Mouse (Mus musculus) midbrain, embryonic 12.5 days (tissue): Measurements from ENCODE around the gene Csnk1g2. TPM values are rescaled to one million over a fixed set of nuclear protein-coding genes. Genes with fewer than 3 reads are reported as not detected.
A peak's percentile ranks its signal among the peaks of the same experiment; 100 is the strongest.

Experiments
- ATAC-seq: fragments of 200-750 bp; cut with Nextera tagmentation; 2 replicates; pipeline ENCODE4 v1.8.0; 2017; ENCODE audit warnings: low read depth, moderate TSS enrichment, moderate library complexity; ENCODE audit not compliant: low FRiP score
- H3K27ac ChIP-seq: fragments of 300-500 bp; sonication (generic); replicated peaks from 2 replicates; pipeline ENCODE4 v1.5.1; 2016; ENCODE audit warnings: mild to moderate bottlenecking
- H3K27me3 ChIP-seq: fragments of 300-500 bp; sonication (generic); 2 replicates; pipeline ENCODE4 v1.6.1; 2016; ENCODE audit warnings: mild to moderate bottlenecking
- H3K36me3 ChIP-seq: fragments of 300-500 bp; sonication (generic); 2 replicates; pipeline ENCODE4 v1.6.1; 2016
- H3K4me1 ChIP-seq: fragments of 300-500 bp; sonication (generic); 2 replicates; pipeline ENCODE4 v1.6.1; 2016
- H3K4me2 ChIP-seq: fragments of 300-500 bp; sonication (generic); replicated peaks from 2 replicates; pipeline ENCODE4 v1.6.1; 2016; ENCODE audit warnings: mild to moderate bottlenecking, moderate library complexity
- H3K4me3 ChIP-seq: fragments of 300-500 bp; sonication (generic); 2 replicates; pipeline ENCODE4 v1.5.1; 2016; ENCODE audit warnings: mild to moderate bottlenecking
- H3K9ac ChIP-seq: fragments of 300-500 bp; sonication (generic); replicated peaks from 2 replicates; pipeline ENCODE4 v1.6.1; 2016; ENCODE audit warnings: mild to moderate bottlenecking, moderate library complexity
- H3K9me3 ChIP-seq: fragments of 300-500 bp; sonication (generic); 2 replicates; pipeline ENCODE4 v1.6.1; 2016; ENCODE audit warnings: mild to moderate bottlenecking
- WGBS: fragments of 180-500 bp; shearing (Covaris S2); methylation state at CpG from one replicate; pipeline ENCODE4 v1.1.7; 2016; 5-methylcytosine and 5-hydroxymethylcytosine counted together
- microRNA-seq: library from miRNA; unstranded; fragments of <30 nt; microRNA quantifications from one replicate; pipeline ENCODE4, GENCODE M21; 2017
- polyA plus RNA-seq: library from polyadenylated mRNA; unstranded; fragments of >200 nt; fragmentation: Nextera tagmentation; extraction: Ambion mirVana; gene quantifications from 2 replicates; pipeline ENCODE4 v1.2.1, GENCODE M21; 2016

Csnk1g2 gene
- polyA plus RNA-seq, 1 experiment from 2014 or later, result 180 TPM

DNA sequence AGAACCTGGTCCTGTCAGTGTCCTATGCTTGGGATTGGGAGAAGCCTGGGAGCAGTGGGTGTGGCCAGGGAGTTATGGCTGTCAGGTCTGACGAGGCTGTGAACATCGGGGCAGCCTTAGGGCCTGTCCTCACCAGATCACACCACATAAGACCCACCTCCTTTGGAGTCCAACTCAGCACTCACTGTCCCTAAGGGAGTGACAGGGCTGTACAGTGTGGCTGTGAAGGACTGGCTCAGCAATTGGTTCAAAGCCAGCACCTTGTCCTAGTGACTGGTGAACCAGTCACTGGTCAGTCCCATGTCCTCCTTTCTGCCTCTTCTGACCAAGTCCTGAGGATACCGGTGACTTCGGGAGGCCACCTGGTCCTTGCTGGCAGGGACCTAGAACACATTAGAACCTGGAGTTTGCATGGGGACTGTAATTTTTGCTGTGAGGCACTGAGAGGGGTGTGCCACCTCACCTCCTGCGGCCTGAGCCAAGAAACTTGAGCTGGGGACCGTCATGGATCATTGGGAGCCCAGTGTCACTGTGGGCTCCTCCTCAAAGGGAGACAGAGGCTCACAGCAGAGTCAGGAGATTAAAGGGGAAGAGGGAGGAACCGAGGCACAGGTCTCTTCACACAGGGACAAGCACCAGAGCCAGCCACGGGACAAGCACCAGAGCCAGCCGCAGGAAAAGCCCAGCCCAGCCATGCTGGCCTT lies 57.1 kb downstream of the Csnk1g2 start:
- Histone ChIP-seq H3K27me3 (no peaks in the 10 kb centered on the region), H3K4me3 (no peak overlapping the region), H3K9ac (no peak overlapping the region), H3K36me3 (peaks cover 16% of the 10 kb centered on the region), H3K4me2 (no peak overlapping the region), H3K4me1 (peaks cover 32% of the 10 kb centered on the region), H3K9me3 (no peaks in the 10 kb centered on the region), H3K27ac (peak overlapping the region; percentile 95; the same call in 1 of the 2 replicates)
- 57% methylated on average over 9 of the region's 9 CpGs for WGBS
- no peak for ATAC-seq

DNA sequence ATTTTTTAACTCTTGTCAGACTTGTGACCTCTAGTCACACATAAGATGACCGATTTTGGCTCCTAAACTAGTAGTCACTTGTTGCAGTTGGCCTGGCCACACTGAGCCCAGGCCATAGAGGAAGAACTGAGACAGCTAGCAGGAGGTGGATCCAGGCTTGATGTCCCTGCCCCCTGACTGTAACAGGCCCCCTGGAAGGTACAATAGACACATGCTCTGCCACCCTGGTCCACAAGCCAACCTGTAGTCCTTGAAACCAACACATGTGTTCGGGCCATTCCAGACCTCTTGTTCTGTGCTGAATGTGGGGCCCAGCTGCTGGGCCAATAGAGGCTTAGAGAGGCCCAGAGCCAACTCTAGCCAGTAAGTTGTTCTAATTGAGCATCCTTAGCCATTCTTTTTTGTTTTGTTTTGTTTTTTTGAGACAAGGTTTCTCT lies 57.6 kb downstream of the Csnk1g2 start:
- no peak overlapping the region for H3K4me2 ChIP-seq
- H3K9me3 ChIP-seq, result no peaks in the 10 kb centered on the region
- H3K4me3 ChIP-seq, result no peak overlapping the region
- ATAC-seq, result no peak
- no peaks in the 10 kb centered on the region for H3K27me3 ChIP-seq
- H3K9ac ChIP-seq, result no peak overlapping the region
- H3K27ac ChIP-seq, result no peak overlapping the region
- WGBS, result 82% methylated on average over 2 of the region's 2 CpGs
- peaks cover 26% of the 10 kb centered on the region for H3K4me1 ChIP-seq
- H3K36me3 ChIP-seq, result peaks cover 19% of the 10 kb centered on the region

DNA sequence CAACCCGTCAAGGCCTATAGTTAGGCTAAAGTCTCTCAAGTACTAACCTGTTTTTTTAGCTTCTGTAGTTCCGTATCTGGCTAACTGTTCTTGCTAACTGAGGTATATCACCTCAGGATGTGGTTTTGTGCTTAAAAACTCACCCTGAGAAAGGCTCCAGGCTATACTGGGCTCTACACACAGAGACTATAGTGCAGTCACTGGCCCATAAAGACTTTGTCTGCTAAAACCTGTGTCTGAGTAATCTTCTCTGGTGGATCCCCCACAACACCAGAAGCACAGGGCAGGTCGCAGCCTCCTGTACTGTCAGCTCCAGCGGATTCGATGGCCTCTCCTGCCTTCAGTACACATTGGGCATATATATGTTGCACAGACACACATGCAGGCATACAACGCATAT lies 59.4 kb downstream of the Csnk1g2 start:
- H3K27me3 ChIP-seq, result no peaks in the 10 kb centered on the region
- ATAC-seq, result no peak
- 95% methylated on average over 6 of the region's 6 CpGs for WGBS

DNA sequence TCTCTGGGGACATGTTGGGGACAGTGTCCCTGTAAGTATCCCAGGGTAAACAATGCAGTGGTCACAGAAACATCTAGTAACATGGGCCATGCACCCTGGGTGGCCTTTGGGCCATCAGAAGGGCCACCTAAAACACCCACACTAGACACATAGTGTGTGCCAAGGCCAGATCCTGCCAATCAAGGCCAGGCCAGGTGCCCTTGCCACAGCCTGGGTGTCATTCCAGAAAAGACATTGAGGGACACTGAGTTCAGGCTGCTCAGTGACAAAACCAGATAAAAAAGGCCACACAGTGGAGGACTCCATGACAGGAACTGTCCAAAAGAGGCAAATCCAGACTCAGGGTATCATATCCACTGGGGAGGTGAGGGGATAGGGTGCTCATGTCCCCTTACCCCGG lies 61.0 kb downstream of the Csnk1g2 start:
- Histone ChIP-seq H3K4me3 (no peak overlapping the region), H3K4me2 (no peak overlapping the region), H3K27ac (no peak overlapping the region), H3K27me3 (no peaks in the 10 kb centered on the region), H3K4me1 (peaks cover 8% of the 10 kb centered on the region), H3K9ac (no peak overlapping the region), H3K9me3 (no peaks in the 10 kb centered on the region), H3K36me3 (peaks cover 47% of the 10 kb centered on the region)
- no peak for ATAC-seq
- 97% methylated on average over 1 of the region's 1 CpGs for WGBS

More for the DNA sequence above, 59.4 kb downstream of the Csnk1g2 start:
- Histone ChIP-seq H3K36me3 (peaks cover 36% of the 10 kb centered on the region), H3K27ac (no peak overlapping the region), H3K4me1 (peaks cover 24% of the 10 kb centered on the region), H3K9me3 (no peaks in the 10 kb centered on the region), H3K4me2 (no peak overlapping the region), H3K9ac (no peak overlapping the region), H3K4me3 (no peak overlapping the region)

DNA sequence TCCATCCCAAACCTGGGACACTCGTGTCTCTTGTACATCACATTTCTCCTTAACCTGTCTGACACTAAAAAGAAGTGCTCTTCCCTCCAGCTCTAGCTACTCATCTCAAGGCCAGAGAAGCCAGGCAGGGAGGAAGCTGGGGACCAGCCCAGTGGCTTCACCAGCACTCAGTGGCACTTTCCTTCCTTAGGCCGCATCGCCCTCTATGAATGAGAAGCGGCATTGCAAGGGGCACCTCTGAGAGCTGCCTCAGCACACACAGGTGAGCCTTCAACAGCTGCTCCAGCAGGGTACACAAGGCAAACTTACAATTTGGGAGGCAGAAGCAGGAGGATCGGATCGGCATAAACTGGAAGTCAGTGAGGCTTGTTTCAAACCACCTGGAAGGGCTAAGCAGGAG lies 61.6 kb downstream of the Csnk1g2 start:
- no peak overlapping the region for H3K9ac ChIP-seq
- H3K4me1 ChIP-seq, result peaks cover 2% of the 10 kb centered on the region; the same call in 1 of the 2 replicates
- peaks cover 50% of the 10 kb centered on the region for H3K36me3 ChIP-seq
- no peaks in the 10 kb centered on the region for H3K27me3 ChIP-seq
- H3K27ac ChIP-seq, result no peak overlapping the region
- no peak for ATAC-seq
- H3K4me2 ChIP-seq, result no peak overlapping the region
- H3K9me3 ChIP-seq, result no peaks in the 10 kb centered on the region
- no peak overlapping the region for H3K4me3 ChIP-seq
- 53% methylated on average over 6 of the region's 6 CpGs for WGBS

DNA sequence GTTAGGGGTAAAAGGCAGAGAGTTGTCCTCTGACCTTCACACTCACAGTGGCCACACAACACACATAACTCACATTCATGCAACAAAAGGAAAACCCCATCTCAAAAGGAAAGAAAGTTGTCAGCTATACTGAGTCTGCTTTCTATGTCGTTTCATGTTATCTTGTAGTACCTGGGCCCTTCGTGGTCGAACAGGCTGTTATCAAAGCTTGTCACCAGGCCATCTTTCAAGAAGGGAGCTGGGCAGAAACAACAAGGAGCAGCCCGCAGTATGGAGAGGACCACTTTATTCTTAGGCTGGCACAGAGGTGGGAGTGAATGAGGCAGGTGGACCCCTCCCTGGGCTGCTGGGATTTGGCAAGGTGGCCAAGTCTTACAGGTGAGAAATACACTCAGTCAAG lies 62.3 kb downstream of the Csnk1g2 start:
- ATAC-seq, result no peak
- H3K27ac ChIP-seq, result no peak overlapping the region
- H3K4me3 ChIP-seq, result no peak overlapping the region
- 89% methylated on average over 4 of the region's 4 CpGs for WGBS
- no peaks in the 10 kb centered on the region for H3K9me3 ChIP-seq
- H3K36me3 ChIP-seq, result peaks cover 57% of the 10 kb centered on the region
- no peak overlapping the region for H3K4me2 ChIP-seq
- H3K4me1 ChIP-seq, result no peaks in the 10 kb centered on the region
- H3K9ac ChIP-seq, result no peak overlapping the region
- H3K27me3 ChIP-seq, result no peaks in the 10 kb centered on the region

DNA sequence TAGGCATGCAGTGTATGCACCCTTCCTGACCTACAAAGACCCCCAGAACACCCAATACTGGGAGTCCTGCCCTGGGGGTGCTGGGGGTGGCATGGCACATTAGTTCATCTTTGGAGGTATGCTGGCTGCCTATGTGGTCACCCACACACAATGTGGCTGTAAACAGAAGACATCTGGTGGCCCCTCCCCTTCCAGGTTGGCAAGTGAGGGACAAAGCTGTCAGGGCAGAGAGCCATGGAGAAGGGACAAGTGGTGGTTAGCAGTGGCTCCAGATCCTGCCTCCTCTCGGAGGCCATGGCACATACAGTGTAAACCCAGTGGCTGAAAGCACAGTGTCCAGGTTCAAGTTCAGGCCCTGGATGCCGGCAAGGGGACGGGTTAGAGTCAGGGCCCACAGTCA lies 64.0 kb downstream of the Csnk1g2 start:
- no peak overlapping the region for H3K4me2 ChIP-seq
- WGBS, result 92% methylated on average over 3 of the region's 3 CpGs
- H3K9ac ChIP-seq, result no peak overlapping the region
- H3K27ac ChIP-seq, result no peak overlapping the region
- no peaks in the 10 kb centered on the region for H3K9me3 ChIP-seq
- H3K36me3 ChIP-seq, result peaks cover 71% of the 10 kb centered on the region
- H3K4me1 ChIP-seq, result no peaks in the 10 kb centered on the region
- ATAC-seq, result no peak
- H3K4me3 ChIP-seq, result no peak overlapping the region
- H3K27me3 ChIP-seq, result no peaks in the 10 kb centered on the region

DNA sequence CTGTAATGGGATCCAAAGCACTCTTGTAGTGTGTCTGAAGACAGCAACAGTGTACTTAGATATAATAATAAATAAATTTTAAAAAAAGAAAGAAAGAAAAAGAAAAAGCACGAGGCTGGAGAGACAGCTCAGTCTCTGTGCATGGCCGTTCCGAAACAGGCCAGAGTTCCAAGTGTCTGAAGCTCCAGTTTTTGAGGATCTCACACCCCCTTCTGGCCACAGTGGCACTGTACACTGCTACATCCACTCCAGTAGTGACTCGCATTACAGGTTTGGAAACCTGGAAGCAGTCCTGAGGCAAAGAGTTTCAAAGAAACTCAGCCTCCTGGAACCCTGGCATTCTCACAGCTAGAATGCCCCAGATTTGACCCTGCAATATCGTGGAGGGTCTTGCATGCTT lies 65.2 kb downstream of the Csnk1g2 start:
- H3K36me3 ChIP-seq, result peaks cover 73% of the 10 kb centered on the region
- H3K9me3 ChIP-seq, result no peaks in the 10 kb centered on the region
- no peak overlapping the region for H3K9ac ChIP-seq
- H3K4me3 ChIP-seq, result no peak overlapping the region
- WGBS, result 45% methylated on average over 5 of the region's 5 CpGs
- no peaks in the 10 kb centered on the region for H3K27me3 ChIP-seq
- H3K4me2 ChIP-seq, result no peak overlapping the region
- ATAC-seq, result no peak
- no peak overlapping the region for H3K27ac ChIP-seq
- H3K4me1 ChIP-seq, result no peaks in the 10 kb centered on the region

Small RNA genes lying within 50 kb of the gene (microRNA-seq; reads per million reads assigned to microRNA genes)
- gene Mir6912, result not detected

Other genes starting within 250 kb of the Csnk1g2 start
- gene Mex3d, start 235.2 kb upstream of the Csnk1g2 start, polyA plus RNA-seq, result 18.4 and 19.7 TPM in 2 replicates
- 288 and 314 TPM in 2 replicates for gene Mbd3, start 223.3 kb upstream of the Csnk1g2 start, polyA plus RNA-seq
- 398 and 414 TPM in 2 replicates for gene Uqcr11, start 216.0 kb upstream of the Csnk1g2 start, polyA plus RNA-seq
- 185 and 191 TPM in 2 replicates for gene Tcf3, start 189.2 kb upstream of the Csnk1g2 start, polyA plus RNA-seq
- 2.8 and 3.2 TPM in 2 replicates for gene Onecut3, start 128.0 kb upstream of the Csnk1g2 start, polyA plus RNA-seq
- gene Atp8b3, start 83.7 kb upstream of the Csnk1g2 start, polyA plus RNA-seq, result 0.78 and 0.97 TPM in 2 replicates
- gene Rexo1, start 61.3 kb upstream of the Csnk1g2 start, polyA plus RNA-seq, result 36.5 and 37.3 TPM in 2 replicates
- gene Klf16, start 45.5 kb upstream of the Csnk1g2 start, polyA plus RNA-seq, result 6.1 and 6.2 TPM in 2 replicates
- gene Abhd17a, start 32.5 kb upstream of the Csnk1g2 start, polyA plus RNA-seq, result 104 and 105 TPM in 2 replicates
- 63.1 and 68.4 TPM in 2 replicates for gene Scamp4, start 20.0 kb upstream of the Csnk1g2 start, polyA plus RNA-seq
- gene Adat3, start 20.0 kb upstream of the Csnk1g2 start, polyA plus RNA-seq, result 7.8 and 8.7 TPM in 2 replicates
- 6.0 and 7.5 TPM in 2 replicates for gene Gm49322, start 16.8 kb upstream of the Csnk1g2 start, polyA plus RNA-seq
- 82.7 and 95.3 TPM in 2 replicates for gene Btbd2, start 34.2 kb downstream of the Csnk1g2 start, polyA plus RNA-seq
- 83.6 and 86.5 TPM in 2 replicates for gene Mknk2, start 55.3 kb downstream of the Csnk1g2 start, polyA plus RNA-seq
- gene Mob3a, start 79.1 kb downstream of the Csnk1g2 start, polyA plus RNA-seq, result 60.4 and 67.0 TPM in 2 replicates
- gene Izumo4, start 79.3 kb downstream of the Csnk1g2 start, polyA plus RNA-seq, result 24.9 and 29.9 TPM in 2 replicates
- 94.0 and 99.1 TPM in 2 replicates for gene Ap3d1, start 119.4 kb downstream of the Csnk1g2 start, polyA plus RNA-seq
- 26.9 and 30.8 TPM in 2 replicates for gene Dot1l, start 132.4 kb downstream of the Csnk1g2 start, polyA plus RNA-seq
- 68.5 and 70.8 TPM in 2 replicates for gene Sf3a2, start 175.4 kb downstream of the Csnk1g2 start, polyA plus RNA-seq
- 137 and 148 TPM in 2 replicates for gene Plekhj1, start 175.8 kb downstream of the Csnk1g2 start, polyA plus RNA-seq
- 0.10 TPM in 1 of 2 replicates, not detected in the other for gene Amh, start 182.4 kb downstream of the Csnk1g2 start, polyA plus RNA-seq
- gene Jsrp1, start 190.7 kb downstream of the Csnk1g2 start, polyA plus RNA-seq, result 0.38 and 0.50 TPM in 2 replicates
- 1,390 and 1,564 TPM in 2 replicates for gene Oaz1, start 203.8 kb downstream of the Csnk1g2 start, polyA plus RNA-seq
- gene Lingo3, start 221.2 kb downstream of the Csnk1g2 start, polyA plus RNA-seq, result 0.77 and 1.0 TPM in 2 replicates
- 250 and 263 TPM in 2 replicates for gene Lsm7, start 232.4 kb downstream of the Csnk1g2 start, polyA plus RNA-seq
- gene Sppl2b, start 232.4 kb downstream of the Csnk1g2 start, polyA plus RNA-seq, result 44.6 and 47.1 TPM in 2 replicates
- 0.08 and 0.14 TPM in 2 replicates for gene Tmprss9, start 249.0 kb downstream of the Csnk1g2 start, polyA plus RNA-seq